Mouse (Mus musculus) adrenal gland, adult 8-10 months (tissue): Measurements from ENCODE around the gene Foxp1. TPM values are rescaled to one million over a fixed set of nuclear protein-coding genes. Genes with fewer than 3 reads are reported as not detected.

ENCODE experiments used
- DNase-seq: peaks from one replicate; pipeline ENCODE4 v3.0.0; 2022
- total RNA-seq, 4 experiments: library from RNA; stranded (reverse); gene quantifications; 2 replicates each; pipeline ENCODE4 v1.2.4; 2022

The Foxp1 gene
- total RNA-seq, 4 experiments from 2014 or later, result 37.1 to 93.2 (median 58.8) TPM

GRCm38 (mm10) chr6:99093208-99093607 is 429.3 kb downstream of the Foxp1 start:
- DNase-seq, result no peak

GRCm38 (mm10) chr6:99091799-99092198 is 430.7 kb downstream of the Foxp1 start:
- DNase-seq, result no peak

DNA sequence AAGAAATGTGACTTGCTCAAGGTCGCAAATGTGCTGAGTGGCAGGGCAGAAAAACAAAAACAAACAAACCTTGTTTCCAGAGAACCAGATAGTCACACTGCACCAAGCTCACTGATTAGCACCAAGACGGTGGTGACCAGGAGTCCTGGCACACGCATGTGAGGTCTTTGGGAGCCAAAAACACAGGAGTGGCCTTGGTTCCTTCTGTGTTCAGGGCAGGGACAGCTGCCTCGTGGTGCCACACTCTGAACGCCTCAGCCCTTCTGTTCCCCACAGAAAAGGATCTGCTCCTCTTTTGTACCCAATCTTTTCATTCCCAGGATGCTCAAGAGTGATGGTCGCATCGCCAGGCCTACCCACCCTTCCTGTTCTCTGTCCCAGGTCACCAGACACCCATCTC is 434.9 kb downstream of the Foxp1 start:
- no peak for DNase-seq

- peak; percentile 56 for DNase-seq
These were observed 437.6 kb downstream of the Foxp1 start for GRCm38 (mm10) chr6:99084956-99085355.

- no peak for DNase-seq
These were observed 441.3 kb downstream of the Foxp1 start for GRCm38 (mm10) chr6:99081259-99081658.

- no peak for DNase-seq
These were observed 443.3 kb downstream of the Foxp1 start for GRCm38 (mm10) chr6:99079041-99079835.

- no peak for DNase-seq
These were observed 444.4 kb downstream of the Foxp1 start for GRCm38 (mm10) chr6:99078089-99078488.

- no peak for DNase-seq
These were observed 448.9 kb downstream of the Foxp1 start for GRCm38 (mm10) chr6:99073303-99074271.

DNA sequence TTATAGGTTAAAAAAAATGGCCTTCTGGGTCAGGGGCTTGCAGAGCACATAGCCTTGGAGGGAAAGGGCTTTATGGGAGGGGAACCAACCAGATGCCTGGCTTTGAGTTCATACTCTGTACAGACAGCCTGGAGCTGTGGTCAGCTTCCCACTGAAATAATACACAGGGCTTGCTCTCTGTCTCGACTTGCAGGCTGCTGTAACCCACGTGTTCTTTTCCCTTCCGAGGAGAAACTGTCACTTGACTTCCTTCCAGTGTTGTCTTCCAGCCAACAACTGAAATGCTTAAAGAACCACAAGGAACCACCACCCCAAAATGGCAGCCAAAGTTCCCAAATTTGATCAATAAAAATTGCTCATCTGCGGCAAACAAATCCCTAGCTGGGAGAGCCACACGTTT is 451.8 kb downstream of the Foxp1 start:
- DNase-seq, result no peak

GRCm38 (mm10) chr6:99069726-99070125 is 452.8 kb downstream of the Foxp1 start:
- no peak for DNase-seq

DNA sequence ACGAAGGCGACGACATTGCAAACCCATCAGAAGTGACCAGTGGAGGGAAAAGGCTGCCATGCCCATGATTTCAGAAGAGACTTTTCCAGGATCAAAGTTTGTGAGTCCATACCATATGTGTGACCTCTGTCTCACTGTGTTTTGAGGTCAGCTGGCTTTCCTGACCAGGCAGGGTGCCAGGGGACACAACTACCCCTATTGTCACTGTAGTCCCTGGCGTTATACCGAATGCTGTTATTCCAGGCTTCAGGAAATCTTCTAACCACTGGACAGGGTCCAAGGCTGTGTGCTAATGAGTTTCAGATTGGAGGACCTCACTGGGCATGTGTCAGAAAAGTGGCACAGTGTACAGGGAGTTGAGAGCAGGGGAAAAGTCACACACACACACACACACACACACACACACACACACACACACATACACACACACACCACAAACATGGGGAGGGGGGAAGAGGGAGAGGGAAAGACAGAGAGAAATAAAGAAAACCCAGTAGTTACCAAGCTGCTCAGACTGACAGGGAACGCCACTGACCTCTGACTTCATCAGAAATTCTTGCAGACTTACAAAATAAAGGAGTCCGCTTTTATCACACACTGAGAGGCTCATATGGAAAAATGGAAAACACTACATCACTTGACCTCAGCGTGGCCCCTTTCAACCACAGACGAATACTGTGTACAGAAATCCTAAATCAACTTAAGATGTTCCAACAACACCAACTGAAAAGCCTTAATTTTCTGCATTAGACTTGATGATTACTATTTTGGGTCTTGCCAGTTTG is 456.8 kb downstream of the Foxp1 start:
- no peak for DNase-seq

GRCm38 (mm10) chr6:99063982-99064484 is 458.5 kb downstream of the Foxp1 start:
- no peak for DNase-seq

DNA sequence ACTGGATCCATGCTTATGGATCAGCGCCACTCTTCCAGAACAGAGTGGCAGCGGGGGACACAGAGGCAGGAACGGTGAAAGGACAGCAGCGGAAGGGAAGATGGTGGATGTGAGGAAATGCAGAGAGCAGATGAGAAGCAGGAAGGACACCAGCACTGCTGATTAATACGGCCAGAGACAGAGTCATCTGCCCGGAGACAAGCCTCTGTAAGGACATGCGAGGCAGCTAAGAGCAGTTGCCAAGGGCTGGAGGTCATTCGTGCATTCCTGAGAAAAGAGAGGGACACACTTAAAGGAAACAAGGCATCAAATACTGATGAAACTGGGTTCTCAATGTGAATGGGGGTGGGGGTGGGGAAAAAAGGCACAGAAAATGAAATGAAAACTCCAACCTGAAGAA is 459.6 kb downstream of the Foxp1 start:
- DNase-seq, result peak; percentile 50

DNA sequence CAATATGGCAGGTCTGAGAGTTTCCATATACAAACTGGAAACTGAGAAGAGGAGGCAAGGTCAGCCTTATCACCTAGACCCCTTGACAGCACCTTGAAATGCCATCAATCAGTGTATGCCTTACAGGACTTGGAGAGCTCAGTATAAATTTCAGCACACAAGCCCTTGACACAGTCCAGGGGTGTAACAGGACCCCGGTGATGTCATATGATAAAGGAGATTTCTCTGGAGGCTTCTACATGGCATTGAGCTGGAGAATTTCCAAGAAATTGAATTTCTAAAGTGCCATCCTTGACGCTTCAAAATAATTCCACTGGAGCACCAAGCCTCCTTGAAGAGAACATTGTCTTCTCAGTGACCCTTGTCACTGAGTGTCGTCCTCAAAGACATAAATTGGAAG is 463.8 kb downstream of the Foxp1 start:
- DNase-seq, result no peak

DNA sequence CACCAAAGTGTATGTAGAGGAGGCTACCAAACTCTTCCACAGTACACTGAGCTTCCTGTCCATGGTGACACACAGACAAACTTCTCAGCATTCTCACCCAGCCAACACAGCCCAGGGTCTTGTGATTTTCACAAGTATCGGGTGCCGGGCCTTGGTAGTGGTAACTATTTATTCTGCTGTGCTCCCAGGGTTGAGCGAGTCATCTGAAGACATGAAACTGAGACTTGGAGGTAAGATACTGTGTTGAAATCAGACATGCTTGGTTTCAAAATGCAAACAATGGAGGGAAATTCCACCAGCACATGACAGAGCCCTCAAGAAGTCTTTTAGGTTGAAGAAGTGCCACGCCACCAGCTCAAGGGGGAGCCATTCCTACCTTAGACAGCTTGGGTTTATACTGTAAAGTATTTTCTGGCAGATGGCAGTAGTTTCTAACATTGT is 465.4 kb downstream of the Foxp1 start:
- DNase-seq, result no peak

- no peak for DNase-seq
These were observed 466.1 kb downstream of the Foxp1 start for GRCm38 (mm10) chr6:99056379-99056778.

DNA sequence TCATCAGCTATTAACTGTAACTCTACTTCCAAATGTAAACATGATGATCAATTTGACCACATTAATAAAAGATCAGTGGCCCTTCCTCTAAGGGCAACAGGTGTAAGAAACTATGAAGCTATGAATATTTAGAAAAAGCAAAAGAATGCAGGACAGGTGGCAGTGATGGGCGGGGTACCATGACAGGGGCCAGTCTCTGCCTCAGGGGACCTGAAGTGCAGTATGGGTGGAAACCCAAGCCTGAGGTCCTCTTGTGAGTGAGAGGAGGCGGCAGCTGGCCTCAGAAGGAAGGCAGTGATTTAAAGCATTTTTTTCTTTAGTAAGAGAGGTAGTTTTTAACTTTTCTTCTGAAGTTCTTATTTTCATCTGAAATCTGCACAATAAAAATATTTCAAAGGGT is 468.5 kb downstream of the Foxp1 start:
- DNase-seq, result no peak

DNA sequence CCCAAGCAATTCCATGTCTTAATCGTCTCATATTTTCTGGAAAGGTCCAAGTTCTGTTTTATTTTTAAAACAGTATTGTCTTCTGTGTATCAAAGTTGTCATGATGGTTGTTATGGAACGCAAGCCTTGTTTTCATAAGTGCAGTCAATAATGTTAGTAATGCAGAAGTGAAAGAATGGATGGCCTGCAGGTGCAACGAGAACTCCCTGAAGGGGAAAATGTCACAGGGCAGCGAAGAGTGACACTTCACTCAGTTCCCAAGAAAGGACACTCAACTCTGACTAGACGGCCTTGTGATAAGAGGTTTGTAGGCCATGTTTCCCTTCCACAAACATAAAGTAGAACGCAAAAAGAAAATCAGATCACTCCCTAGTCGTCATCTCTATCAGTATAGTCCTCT is 469.4 kb downstream of the Foxp1 start:
- DNase-seq, result no peak

- DNase-seq, result no peak
These were observed 470.8 kb downstream of the Foxp1 start for GRCm38 (mm10) chr6:99051724-99052123.

DNA sequence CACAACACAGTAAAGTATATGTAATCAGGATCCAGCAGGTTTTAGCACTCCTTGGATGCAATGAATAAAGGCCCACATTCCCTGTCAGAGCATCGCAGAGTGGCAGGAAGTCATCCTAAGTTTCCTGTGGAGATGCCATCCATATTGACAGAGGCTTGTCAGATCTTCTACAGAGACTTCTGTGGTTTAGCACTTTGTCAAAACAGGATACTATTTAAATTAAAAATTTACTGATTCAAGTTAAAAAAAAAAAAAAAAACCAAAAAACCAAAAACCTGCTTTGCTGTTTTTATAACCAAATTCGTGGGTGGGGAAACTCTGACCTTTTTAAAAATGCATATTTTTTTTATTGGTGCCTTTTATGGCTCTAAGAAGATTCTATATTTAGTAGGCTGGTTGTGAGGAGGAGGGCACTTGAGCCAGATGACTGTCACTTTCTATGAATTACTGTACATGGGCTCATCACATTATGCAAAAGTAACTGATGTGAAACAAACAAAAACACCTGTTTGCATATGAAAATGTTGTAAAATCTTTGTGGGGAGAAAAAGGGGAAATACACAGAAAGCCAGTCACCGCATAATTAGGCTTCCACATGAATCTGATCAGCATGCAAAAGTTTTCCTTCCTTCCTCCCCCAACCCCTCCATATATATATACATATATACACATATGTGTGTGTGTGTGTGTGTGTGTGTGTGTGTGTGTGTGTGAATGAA is 472.1 kb downstream of the Foxp1 start:
- DNase-seq, result no peak

DNA sequence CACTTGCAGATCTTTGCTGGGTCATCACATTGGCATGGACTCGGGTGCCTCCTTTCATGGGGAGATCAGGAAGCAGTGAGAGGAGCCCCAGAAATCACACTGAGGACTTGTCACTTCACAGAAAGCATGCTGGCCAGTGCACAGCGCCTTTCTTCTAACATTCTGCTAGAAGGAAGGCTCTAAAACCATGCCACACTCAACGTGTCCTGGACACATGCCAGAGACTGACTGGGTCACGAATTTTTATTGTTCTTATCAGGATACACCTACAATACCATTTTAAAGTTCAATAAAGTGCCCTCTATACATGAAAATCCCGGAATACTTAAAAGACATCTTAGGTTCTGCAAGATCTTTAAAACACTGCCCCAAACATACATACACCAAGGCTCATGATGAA is 475.2 kb downstream of the Foxp1 start:
- no peak for DNase-seq
